Mouse (Mus musculus): ENCODE results near the gene Mum1.

- TF ChIP-seq CTCF (IDR thresholded peaks at IDR 0.05; ENCODE audit: low read depth) (no peak), EP300 (optimal IDR thresholded peaks at IDR 0.05) (no peak)
Measured at GRCm38 (mm10) chr10:80177441-80178279, 48.6 kb upstream of the Mum1 start.
